ENCODE assay signal across 9 mouse cellular contexts in the genomic region with DNA sequence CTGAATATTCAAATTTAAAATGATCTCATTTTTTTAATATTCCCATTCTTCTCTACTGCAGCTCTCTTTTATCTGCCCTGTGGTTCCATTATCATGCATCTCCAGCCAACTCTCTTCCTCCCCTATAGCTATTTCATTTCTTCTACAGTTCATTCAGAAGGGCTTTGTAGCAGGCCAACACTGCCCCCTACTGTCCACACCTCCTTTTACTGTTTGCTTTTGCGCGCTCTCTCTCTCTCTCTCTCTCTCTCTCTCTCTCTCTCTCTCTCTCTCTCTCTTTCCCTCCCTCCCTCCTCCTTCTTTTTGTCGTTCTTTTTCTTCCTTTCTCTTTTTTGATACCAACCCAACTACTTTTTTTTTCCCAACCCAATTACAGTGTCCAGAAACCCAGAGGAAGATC. TPM values are rescaled to one million over a fixed set of nuclear protein-coding genes. Genes with fewer than 3 reads are reported as not detected.
A peak's percentile ranks its signal among the peaks of the same experiment; 100 is the strongest.
DNase-seq lines count a peak whose midpoint lies in the region; ATAC-seq and TF ChIP-seq lines count a peak whose summit lies in the region.
"Had no signal": no experiment of that assay in that cellular context is flagged by ENCODE, and none has a peak within 500 bp of the region (broad histone marks: within the 10 kb centered on the region; RNA-seq: fewer than 3 reads in every experiment).

No protein-coding gene starts in this region.

- no peak for TF ChIP-seq CTCF in G1E (IDR thresholded peaks at IDR 0.05; ENCODE audit: low read depth, low read length)

- H3K4me1 ChIP-seq in G1E (ENCODE audit: insufficient read depth, low read depth, low read length), result no peaks in the 10 kb centered on the region
- H3K4me1 ChIP-seq: lung, embryonic 15.5 days had no signal

- H3K27me3 ChIP-seq in G1E (ENCODE audit: insufficient read depth, low read length), result 0 out of 2 replicates have a peak, but pooled peaks cover 5% of the 10 kb centered on the region

- H3K4me3 ChIP-seq in G1E (ENCODE audit: low read depth, low read length), result no peak overlapping the region
- H3K4me3 ChIP-seq: lung, embryonic 15.5 days had no signal

- ATAC-seq in G1E (ENCODE audit: extremely low read depth, insufficient number of reproducible peaks, low FRiP score, poor library complexity, severe bottlenecking), result no peak
- ATAC-seq in erythroid progenitor cell, adult 5-6 weeks (replicated peaks; ENCODE audit: low FRiP score, poor library complexity, severe bottlenecking), result no peak

- H3K36me3 ChIP-seq in G1E (replicated peaks), result no peaks in the 10 kb centered on the region
- H3K36me3 ChIP-seq: lung, embryonic 15.5 days had no signal

- peak; percentile 90 for DNase-seq in CD4-positive, CD25-positive, alpha-beta regulatory T cell, adult 2 months (ENCODE audit: low read depth, low spot score)
- peak; percentile 3 for DNase-seq in G1E (ENCODE audit: low spot score)
- peak; percentile 48 for DNase-seq in cerebellum, adult 11-12 months
- peak; percentile 73 to 77 for DNase-seq in frontal cortex, postnatal 36 days (ENCODE audit: low spot score in 2 of 2)
- peak; percentile 86 for DNase-seq in layer of hippocampus, adult 11-12 months (ENCODE audit: low spot score)
- peak; percentile 86 for DNase-seq in lung, postnatal 10 days
- peak; percentile 85 for DNase-seq in right cerebral cortex, postnatal 4 days

- no peaks in the 10 kb centered on the region for H3K9me3 ChIP-seq in G1E (replicated peaks)
- H3K9me3 ChIP-seq: lung, embryonic 15.5 days had no signal

RNA-seq across cellular contexts. Expression of a gene that starts 21.4 kb away (rescaled TPM):
- not detected in 2 replicates for total RNA-seq in G1E (2014; fragmentation: Nextera tagmentation)
- total RNA-seq in G1E (2017), result under 0.01 and 0.11 TPM in 2 replicates
- not detected in 2 replicates for polyA plus RNA-seq in G1E (2012)
- total RNA-seq in erythroid progenitor cell, adult 5-6 weeks (2015; ENCODE audit: low replicate concordance), result not detected in 2 replicates
- 0.13 TPM in 1 of 2 replicates, not detected in the other for total RNA-seq in erythroid progenitor cell, adult 5-6 weeks (2017; ENCODE audit: low replicate concordance)

Comparison
In these comparisons a context has a peak if more than half of its experiments do, and no peak if none do; other contexts are left out.
1. DNase-seq: peak in every context shown above with its lines; median percentile 90 in CD4-positive, CD25-positive, alpha-beta regulatory T cell, adult 2 months; 86 in layer of hippocampus, adult 11-12 months; 86 in lung, postnatal 10 days; 85 in right cerebral cortex, postnatal 4 days; 75 in frontal cortex, postnatal 36 days; 48 in cerebellum, adult 11-12 months; 3 in G1E.